ENCODE assay signal across 17 mouse cellular contexts in the genomic region with DNA sequence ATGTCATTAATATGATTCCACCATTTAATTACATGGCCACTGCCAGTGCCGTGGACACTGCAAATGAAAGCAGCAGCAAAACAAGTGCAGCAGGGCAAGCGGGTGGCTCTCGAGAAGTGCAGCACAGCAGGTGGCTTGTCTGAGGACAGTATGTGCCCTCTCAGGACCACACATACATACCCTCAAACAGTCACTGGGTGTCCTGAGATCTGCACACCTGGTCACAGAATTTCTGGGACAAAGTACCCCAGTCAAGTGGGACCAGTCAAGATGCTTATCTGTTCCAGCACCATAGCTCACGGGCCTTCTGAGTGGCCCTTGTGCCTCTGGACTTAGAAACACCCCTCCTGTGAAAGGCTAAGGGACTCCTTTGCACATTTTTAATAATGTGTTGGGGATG.
"Had no signal": no experiment of that assay in that cellular context is flagged by ENCODE, and none has a peak within 500 bp of the region (broad histone marks: within the 10 kb centered on the region; RNA-seq: fewer than 3 reads in every experiment).

No protein-coding gene starts in this region.

- H3K4me2 ChIP-seq: liver, embryonic 11.5 days; liver, embryonic 13.5 days; liver, embryonic 15.5 days; lung, embryonic 15.5 days; midbrain, embryonic 11.5 days; midbrain, embryonic 13.5 days; midbrain, embryonic 15.5 days; neural tube, embryonic 12.5 days; stomach, embryonic 15.5 days had no signal

- H3K4me1 ChIP-seq: lung, embryonic 15.5 days; midbrain, embryonic 13.5 days; midbrain, embryonic 15.5 days; neural tube, embryonic 12.5 days; stomach, embryonic 15.5 days had no signal

- H3K27me3 ChIP-seq: liver, embryonic 13.5 days; liver, embryonic 15.5 days; lung, embryonic 15.5 days; midbrain, embryonic 13.5 days; midbrain, embryonic 15.5 days; neural tube, embryonic 12.5 days; stomach, embryonic 15.5 days had no signal

- H3K9ac ChIP-seq: liver, embryonic 13.5 days; liver, embryonic 15.5 days; liver, postnatal 0 days; lung, embryonic 15.5 days; midbrain, embryonic 13.5 days; midbrain, embryonic 15.5 days; neural tube, embryonic 12.5 days; stomach, embryonic 15.5 days had no signal

- DNase-seq: liver; liver, embryonic 13.5 days; liver, postnatal 0 days; lung, adult 2 months; right cerebral cortex, postnatal 14 days; thymus, adult 18-20 months; thymus, postnatal 14 days; thymus, postnatal 36 days had no signal

- H3K9me3 ChIP-seq: liver, embryonic 13.5 days; liver, embryonic 15.5 days; lung, embryonic 15.5 days; midbrain, embryonic 13.5 days; midbrain, embryonic 15.5 days; neural tube, embryonic 12.5 days; stomach, embryonic 15.5 days had no signal

- H3K27ac ChIP-seq: liver, embryonic 13.5 days; liver, embryonic 15.5 days; lung, embryonic 15.5 days; macrophage; midbrain, embryonic 13.5 days; midbrain, embryonic 15.5 days; neural tube, embryonic 12.5 days; stomach, embryonic 15.5 days had no signal

- H3K4me3 ChIP-seq: liver, embryonic 13.5 days; liver, embryonic 15.5 days; lung, embryonic 15.5 days; midbrain, embryonic 13.5 days; midbrain, embryonic 15.5 days; neural tube, embryonic 12.5 days; stomach, embryonic 15.5 days had no signal

- ATAC-seq: liver, postnatal 0 days; midbrain, embryonic 13.5 days; midbrain, embryonic 15.5 days had no signal
